ENCODE assay signal across 8 mouse cellular contexts in the genomic region with DNA sequence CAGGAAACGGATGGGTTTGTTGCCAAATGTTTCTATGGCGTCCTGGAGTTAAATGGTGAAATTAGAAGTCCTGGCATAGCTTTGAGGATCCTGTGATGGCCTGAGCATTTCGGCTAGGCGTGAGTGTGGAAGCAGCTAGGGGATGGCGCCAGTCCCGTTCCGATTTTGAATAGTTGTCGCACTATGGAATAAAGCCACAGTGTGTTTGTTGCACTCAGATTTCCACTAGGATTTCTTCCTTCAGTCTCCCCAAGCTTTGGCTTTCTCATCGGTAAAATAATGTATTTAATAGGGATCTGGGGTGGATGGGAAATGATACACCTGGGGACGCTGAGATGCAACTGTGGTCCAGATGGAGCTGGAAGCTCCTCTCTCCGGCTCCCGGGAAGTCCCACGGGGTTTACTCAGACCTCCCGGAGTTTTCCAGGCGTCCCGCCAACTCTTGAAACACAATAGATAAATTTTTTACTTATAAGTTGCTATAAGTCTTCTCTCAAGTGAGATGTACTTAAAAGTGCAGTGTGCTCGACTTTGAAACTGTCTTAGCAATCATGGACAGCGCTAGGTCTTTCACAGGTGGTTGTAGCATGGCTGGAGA.
DNase-seq lines count a peak whose midpoint lies in the region; ATAC-seq and TF ChIP-seq lines count a peak whose summit lies in the region.

No protein-coding gene starts in this region.

- TF ChIP-seq POLR2A in thymus, adult 2 months (IDR thresholded peaks at IDR 0.05; ENCODE audit: control insufficient read depth, extremely low read depth, insufficient read depth, low read length, poor library complexity), result no peak

- DNase-seq in gastrocnemius, postnatal 14 days, result peak; percentile 54
- no peak for DNase-seq in gastrocnemius, adult 18-20 months (ENCODE audit: low spot score)
- peak; percentile 14 for DNase-seq in urinary bladder, postnatal 14 days (ENCODE audit: low spot score)
- no peak for DNase-seq in urinary bladder, adult 18-20 months (ENCODE audit: low spot score in 2 of 2)
- DNase-seq in heart, postnatal 4 days, result peak; percentile 78
- DNase-seq in stomach, postnatal 0 days (ENCODE audit: low spot score), result no peak
- DNase-seq in thymus, adult 2 months, result no peak
- no peak for DNase-seq in embryo, embryonic 10 days (ENCODE audit: low spot score)

- no peaks in the 10 kb centered on the region for H3K36me3 ChIP-seq in stomach, postnatal 0 days (ENCODE audit: control insufficient read depth, insufficient read depth, low read length)
- H3K36me3 ChIP-seq in thymus, adult 2 months (ENCODE audit: control insufficient read depth, insufficient read depth, low read length), result no peaks in the 10 kb centered on the region

- no peak for TF ChIP-seq EP300 in stomach, postnatal 0 days (optimal IDR thresholded peaks at IDR 0.05)

- no peak overlapping the region for H3K9ac ChIP-seq in stomach, postnatal 0 days (ENCODE audit: low read length)

- intact Hi-C loops in gastrocnemius, postnatal 14 days (cut with DNase I; ENCODE audit: low total_unique reads), result loop anchor here (5.0 kb wide), 1 partner anchor 427 kb away; no protein-coding TSS in a partner anchor

- no peaks in the 10 kb centered on the region for H3K9me3 ChIP-seq in stomach, postnatal 0 days (ENCODE audit: control insufficient read depth, low read length)

- no peaks in the 10 kb centered on the region for H3K4me1 ChIP-seq in stomach, postnatal 0 days (replicated peaks; ENCODE audit: control insufficient read depth, insufficient read depth)
- no peaks in the 10 kb centered on the region for H3K4me1 ChIP-seq in thymus, adult 2 months (replicated peaks; ENCODE audit: control insufficient read depth, insufficient read depth, low read length)

- no peak for TF ChIP-seq CTCF in stomach, postnatal 0 days (IDR thresholded peaks at IDR 0.05; ENCODE audit: low read depth)
- no peak for TF ChIP-seq CTCF in thymus, adult 2 months (IDR thresholded peaks at IDR 0.05; ENCODE audit: borderline replicate concordance, control insufficient read depth, extremely low read depth, insufficient read depth, low read length, poor library complexity)

- WGBS in stomach, postnatal 0 days, result 56% methylated on average over 18 of the region's 18 CpGs
- WGBS in thymus, adult 2 months, result 91% methylated on average over 18 of the region's 18 CpGs

- 0 out of 2 replicates have a peak overlapping the region, but pooled peaks have one; percentile 1 for H3K4me2 ChIP-seq in stomach, postnatal 0 days (replicated peaks; ENCODE audit: low read depth)

- H3K27ac ChIP-seq in stomach, postnatal 0 days (replicated peaks), result 0 out of 2 replicates have a peak overlapping the region, but pooled peaks have one; percentile 36
- no peak overlapping the region for H3K27ac ChIP-seq in thymus, adult 2 months (ENCODE audit: control insufficient read depth, insufficient read depth, low read length)

- H3K4me3 ChIP-seq in stomach, postnatal 0 days (ENCODE audit: low read depth, low read length), result no peak overlapping the region
- H3K4me3 ChIP-seq in thymus, adult 2 months (ENCODE audit: control insufficient read depth, insufficient read depth, low read length), result no peak overlapping the region

- H3K27me3 ChIP-seq in stomach, postnatal 0 days (ENCODE audit: control insufficient read depth, insufficient read depth, low read length), result no peaks in the 10 kb centered on the region
- H3K27me3 ChIP-seq in thymus, adult 2 months (ENCODE audit: control insufficient read depth, insufficient read depth, low read length), result no peaks in the 10 kb centered on the region

- no peak for ATAC-seq in stomach, postnatal 0 days (ENCODE audit: low FRiP score, low TSS enrichment)

Comparison
In these comparisons a context has a peak if more than half of its experiments do, and no peak if none do; other contexts are left out.
1. DNase-seq: peak in gastrocnemius, postnatal 14 days (single experiment), urinary bladder, postnatal 14 days (single experiment) and heart, postnatal 4 days (single experiment); none in gastrocnemius, adult 18-20 months (single experiment), urinary bladder, adult 18-20 months (0 of 2), stomach, postnatal 0 days (single experiment), thymus, adult 2 months (single experiment) and embryo, embryonic 10 days (single experiment).